In genomic region chrX:105926121-105926735, GRCm38 (mm10) we compare ENCODE assay signal across 7 mouse cellular contexts. TPM values are rescaled to one million over a fixed set of nuclear protein-coding genes. Genes with fewer than 3 reads are reported as not detected.
A peak's percentile ranks its signal among the peaks of the same experiment; 100 is the strongest.
DNase-seq lines count a peak whose midpoint lies in the region; ATAC-seq and TF ChIP-seq lines count a peak whose summit lies in the region.

No protein-coding gene starts in this region.

- ATAC-seq in limb, embryonic 15.5 days (ENCODE audit: insufficient number of reproducible peaks, low FRiP score, low TSS enrichment, low read depth): no peak
- ATAC-seq in erythroblast, adult 5-6 weeks (replicated peaks; ENCODE audit: low FRiP score, poor library complexity, severe bottlenecking): no peak

- DNase-seq in right cerebral cortex, postnatal 25 days: peak; percentile 6
- no peak for DNase-seq in right cerebral cortex, postnatal 10 days (ENCODE audit: low spot score in 2 of 2)
- DNase-seq in adrenal gland, postnatal 10 days: peak; percentile 41
- DNase-seq in heart, adult 9 months (ENCODE audit: low spot score in 2 of 2): peak; percentile 13 to 27

- no peaks in the 10 kb centered on the region for H3K36me3 ChIP-seq in limb, embryonic 15.5 days
- no peaks in the 10 kb centered on the region for H3K36me3 ChIP-seq in small intestine, adult 2 months (ENCODE audit: control insufficient read depth, insufficient read depth, low read length)

- no peak overlapping the region for H3K4me3 ChIP-seq in limb, embryonic 15.5 days
- peak overlapping the region; percentile 19; the same call in 1 of the 2 replicates for H3K4me3 ChIP-seq in small intestine, adult 2 months (ENCODE audit: low read depth, low read length)

- H3K27me3 ChIP-seq in limb, embryonic 15.5 days: no peaks in the 10 kb centered on the region
- no peaks in the 10 kb centered on the region for H3K27me3 ChIP-seq in small intestine, adult 2 months (ENCODE audit: control insufficient read depth, insufficient read depth, low read length)

- no peaks in the 10 kb centered on the region for H3K9me3 ChIP-seq in limb, embryonic 15.5 days

- no peak for TF ChIP-seq CTCF in small intestine, adult 2 months (IDR thresholded peaks at IDR 0.05; ENCODE audit: extremely low read depth, insufficient read length, insufficient replicate concordance, low read depth, low read length)

- H3K9ac ChIP-seq in limb, embryonic 15.5 days: no peak overlapping the region

- 65% methylated on average over 12 of the region's 12 CpGs for WGBS in limb, embryonic 15.5 days
- 36% methylated on average over 12 of the region's 12 CpGs for WGBS in small intestine, adult 2 months

- peak overlapping the region; percentile 27; the same call in 1 of the 2 replicates for H3K27ac ChIP-seq in limb, embryonic 15.5 days
- H3K27ac ChIP-seq in small intestine, adult 2 months (ENCODE audit: insufficient read depth, low read depth, low read length): no peak overlapping the region

- no peak for TF ChIP-seq POLR2A in small intestine, adult 2 months (IDR thresholded peaks at IDR 0.05; ENCODE audit: low read depth, low read length)

- 0 out of 2 replicates have a peak, but pooled peaks cover 4% of the 10 kb centered on the region for H3K4me1 ChIP-seq in limb, embryonic 15.5 days
- H3K4me1 ChIP-seq in small intestine, adult 2 months (ENCODE audit: control insufficient read depth, insufficient read depth, insufficient read length, low read length): no peaks in the 10 kb centered on the region

- H3K4me2 ChIP-seq in limb, embryonic 15.5 days: no peak overlapping the region

RNA-seq across cellular contexts. Expression of gene Atrx, which starts 3.0 kb away (rescaled TPM):
- total RNA-seq in adrenal gland, postnatal 10 days (2021): 100 to 1,000 TPM in 1 of 2 experiments, 10 to 100 TPM in 1; 80.8 to 129 TPM
- polyA plus RNA-seq in limb, embryonic 15.5 days (2015; fragmentation: Nextera tagmentation; extraction: Ambion mirVana): 170 and 178 TPM in 2 replicates
- polyA plus RNA-seq in small intestine, adult 2 months (2012; rRNA removed): 4.7 and 13.9 TPM in 2 replicates
- total RNA-seq in erythroblast, adult 5-6 weeks (2015; ENCODE audit: low replicate concordance): 44.1 and 57.8 TPM in 2 replicates
- total RNA-seq in erythroblast, adult 5-6 weeks (2017; ENCODE audit: low replicate concordance): 112 and 174 TPM in 2 replicates

Comparison
In these comparisons a context has a peak if more than half of its experiments do, and no peak if none do; other contexts are left out.
1. DNase-seq: peak in right cerebral cortex, postnatal 25 days (single experiment), adrenal gland, postnatal 10 days (single experiment) and heart, adult 9 months (2 of 2); none in right cerebral cortex, postnatal 10 days (0 of 2).